Mouse (Mus musculus) neural tube, embryonic 14.5 days (tissue): ENCODE results near the gene Focad. TPM values are rescaled to one million over a fixed set of nuclear protein-coding genes. Genes with fewer than 3 reads are reported as not detected.

Experiments used
- ATAC-seq: fragments of 200-750 bp; cut with Nextera tagmentation; 2 replicates; pipeline ENCODE4 v1.8.0; 2017; ENCODE audit warnings: low read depth, mild to moderate bottlenecking, moderate TSS enrichment, moderate library complexity
- H3K27ac ChIP-seq: fragments of 300-500 bp; sonication (generic); 2 replicates; pipeline ENCODE4 v1.5.1; 2014; ENCODE audit warnings: low read depth, mild to moderate bottlenecking, control low read depth, low read length, moderate library complexity, mixed read lengths
- H3K27me3 ChIP-seq: fragments of 300-500 bp; sonication (generic); 2 replicates; pipeline ENCODE4 v1.6.1; 2014; ENCODE audit warnings: low read length; ENCODE audit not compliant: control insufficient read depth, insufficient read depth
- H3K36me3 ChIP-seq: fragments of 300-500 bp; sonication (generic); 2 replicates; pipeline ENCODE4 v1.6.1; 2014; ENCODE audit warnings: low read length, mixed read lengths; ENCODE audit not compliant: control insufficient read depth, insufficient read depth
- H3K4me1 ChIP-seq: fragments of 300-500 bp; sonication (generic); 2 replicates; pipeline ENCODE4 v1.6.1; 2014; ENCODE audit warnings: low read length; ENCODE audit not compliant: control insufficient read depth, insufficient read depth
- H3K4me2 ChIP-seq: fragments of 300-500 bp; sonication (generic); 2 replicates; pipeline ENCODE4 v1.6.1; 2014; ENCODE audit warnings: mild to moderate bottlenecking, low read depth, low read length, control low read depth
- H3K4me3 ChIP-seq: fragments of 300-500 bp; sonication (generic); 2 replicates; pipeline ENCODE4 v1.5.1; 2014; ENCODE audit warnings: low read depth, low read length, control low read depth, mixed read lengths
- H3K9ac ChIP-seq: fragments of 300-500 bp; sonication (generic); replicated peaks from 2 replicates; pipeline ENCODE4 v1.6.1; 2014; ENCODE audit warnings: low read depth, mild to moderate bottlenecking, control low read depth, low read length, mixed read lengths
- H3K9me3 ChIP-seq: fragments of 300-500 bp; sonication (generic); 2 replicates; pipeline ENCODE4 v1.6.1; 2016; ENCODE audit warnings: low read length; ENCODE audit not compliant: control insufficient read depth
- WGBS: fragments of 180-500 bp; shearing (Covaris S2); extraction: QIAGEN DNeasy Blood & Tissue Kit; methylation state at CpG from one replicate; pipeline ENCODE4 v1.1.7; 2014; 5-methylcytosine and 5-hydroxymethylcytosine counted together
- polyA plus RNA-seq: library from polyadenylated mRNA; unstranded; fragments of >200 nt; fragmentation: Nextera tagmentation; extraction: Ambion mirVana; gene quantifications from 2 replicates; pipeline ENCODE4 v1.2.1, GENCODE M21; 2014

The Focad gene
- polyA plus RNA-seq, 1 experiment from 2014 or later: 23.5 TPM

GRCm38 (mm10) chr4:88163511-88164247 is 69.2 kb downstream of the Focad start:
- WGBS: 32% methylated on average over 13 of the region's 13 CpGs
- H3K9ac ChIP-seq: no peak overlapping the region
- no peaks in the 10 kb centered on the region for H3K9me3 ChIP-seq
- H3K4me1 ChIP-seq: peaks cover 5% of the 10 kb centered on the region; the same call in 1 of the 2 replicates
- H3K27ac ChIP-seq: no peak overlapping the region; the same call in 1 of the 2 replicates
- no peak overlapping the region for H3K4me2 ChIP-seq
- peak; percentile 22; the same call in 1 of the 2 replicates for ATAC-seq
- H3K36me3 ChIP-seq: no peaks in the 10 kb centered on the region
- no peaks in the 10 kb centered on the region for H3K27me3 ChIP-seq
- no peak overlapping the region for H3K4me3 ChIP-seq

GRCm38 (mm10) chr4:88167008-88167862 is 72.8 kb downstream of the Focad start:
- no peak for ATAC-seq
- H3K27me3 ChIP-seq: no peaks in the 10 kb centered on the region
- no peak overlapping the region for H3K4me3 ChIP-seq
- H3K4me1 ChIP-seq: peaks cover 5% of the 10 kb centered on the region; the same call in 1 of the 2 replicates
- no peaks in the 10 kb centered on the region for H3K9me3 ChIP-seq
- H3K27ac ChIP-seq: no peak overlapping the region
- no peak overlapping the region for H3K4me2 ChIP-seq
- no peaks in the 10 kb centered on the region for H3K36me3 ChIP-seq
- 86% methylated on average over 7 of the region's 7 CpGs for WGBS
- no peak overlapping the region for H3K9ac ChIP-seq

GRCm38 (mm10) chr4:88175058-88175974 is 80.9 kb downstream of the Focad start:
- H3K27ac ChIP-seq: peak overlapping the region; percentile 28; the same call in 1 of the 2 replicates
- no peak overlapping the region for H3K4me2 ChIP-seq
- H3K4me1 ChIP-seq: peaks cover 7% of the 10 kb centered on the region
- H3K36me3 ChIP-seq: no peaks in the 10 kb centered on the region
- no peaks in the 10 kb centered on the region for H3K9me3 ChIP-seq
- WGBS: 37% methylated on average over 6 of the region's 6 CpGs
- H3K4me3 ChIP-seq: no peak overlapping the region
- H3K27me3 ChIP-seq: no peaks in the 10 kb centered on the region
- no peak overlapping the region for H3K9ac ChIP-seq
- ATAC-seq: peak; percentile 76

GRCm38 (mm10) chr4:88179296-88179695 is 84.9 kb downstream of the Focad start:
- H3K4me1 ChIP-seq: peaks cover 7% of the 10 kb centered on the region
- ATAC-seq: no peak
- no peaks in the 10 kb centered on the region for H3K36me3 ChIP-seq
- H3K4me2 ChIP-seq: no peak overlapping the region
- no peak overlapping the region for H3K4me3 ChIP-seq
- H3K9ac ChIP-seq: no peak overlapping the region
- no peaks in the 10 kb centered on the region for H3K27me3 ChIP-seq
- no peak overlapping the region for H3K27ac ChIP-seq
- H3K9me3 ChIP-seq: no peaks in the 10 kb centered on the region
- 62% methylated on average over 2 of the region's 2 CpGs for whole genome bisulfite sequencing

- 60% methylated on average over 6 of the region's 6 CpGs for WGBS
- H3K4me1 ChIP-seq: no peaks in the 10 kb centered on the region
- H3K9me3 ChIP-seq: no peaks in the 10 kb centered on the region
- no peaks in the 10 kb centered on the region for H3K27me3 ChIP-seq
- H3K4me3 ChIP-seq: no peak overlapping the region
- no peaks in the 10 kb centered on the region for H3K36me3 ChIP-seq
- no peak overlapping the region for H3K4me2 ChIP-seq
- no peak overlapping the region for H3K9ac ChIP-seq
- H3K27ac ChIP-seq: no peak overlapping the region
- ATAC-seq: no peak
Measured at GRCm38 (mm10) chr4:88184293-88184692, 89.9 kb downstream of the Focad start.

- H3K9me3 ChIP-seq: no peaks in the 10 kb centered on the region
- ATAC-seq: no peak
- no peaks in the 10 kb centered on the region for H3K27me3 ChIP-seq
- H3K9ac ChIP-seq: no peak overlapping the region
- H3K36me3 ChIP-seq: no peaks in the 10 kb centered on the region
- H3K4me3 ChIP-seq: no peak overlapping the region
- H3K27ac ChIP-seq: no peak overlapping the region
- WGBS: 82% methylated on average over 6 of the region's 6 CpGs
- no peaks in the 10 kb centered on the region for H3K4me1 ChIP-seq
- no peak overlapping the region for H3K4me2 ChIP-seq
Measured at GRCm38 (mm10) chr4:88185872-88186426, 91.5 kb downstream of the Focad start.

GRCm38 (mm10) chr4:88187649-88188048 is 93.2 kb downstream of the Focad start:
- no peaks in the 10 kb centered on the region for H3K27me3 ChIP-seq
- no peaks in the 10 kb centered on the region for H3K4me1 ChIP-seq
- no peak overlapping the region for H3K4me3 ChIP-seq
- no peak overlapping the region for H3K27ac ChIP-seq
- no peak overlapping the region for H3K4me2 ChIP-seq
- WGBS: 68% methylated on average over 3 of the region's 3 CpGs
- H3K9ac ChIP-seq: no peak overlapping the region
- no peak for ATAC-seq
- H3K36me3 ChIP-seq: no peaks in the 10 kb centered on the region
- H3K9me3 ChIP-seq: no peaks in the 10 kb centered on the region

GRCm38 (mm10) chr4:88189495-88189894 is 95.1 kb downstream of the Focad start:
- ATAC-seq: no peak
- 91% methylated on average over 1 of the region's 1 CpGs for WGBS
- Histone ChIP-seq H3K9ac (no peak overlapping the region), H3K27ac (no peak overlapping the region), H3K27me3 (no peaks in the 10 kb centered on the region), H3K4me2 (no peak overlapping the region), H3K4me1 (no peaks in the 10 kb centered on the region), H3K4me3 (no peak overlapping the region), H3K9me3 (no peaks in the 10 kb centered on the region), H3K36me3 (no peaks in the 10 kb centered on the region)
